Mouse (Mus musculus) urinary bladder, adult 2 months (tissue): ENCODE data around the gene Scamp4. TPM values are rescaled to one million over a fixed set of nuclear protein-coding genes. Genes with fewer than 3 reads are reported as not detected.

Experiments used
- DNase-seq: peaks from one replicate; pipeline ENCODE4 v3.0.0; 2022; ENCODE audit warnings: low spot score
- polyA plus RNA-seq: library from polyadenylated mRNA; depleted of rRNA; stranded (reverse); fragments of >200 nt; gene quantifications from 2 replicates; pipeline ENCODE4 v1.2.3, GENCODE M21; 2012; rRNA removed

Scamp4 gene
- polyA plus RNA-seq, 1 experiment: 40.3 TPM

DNA sequence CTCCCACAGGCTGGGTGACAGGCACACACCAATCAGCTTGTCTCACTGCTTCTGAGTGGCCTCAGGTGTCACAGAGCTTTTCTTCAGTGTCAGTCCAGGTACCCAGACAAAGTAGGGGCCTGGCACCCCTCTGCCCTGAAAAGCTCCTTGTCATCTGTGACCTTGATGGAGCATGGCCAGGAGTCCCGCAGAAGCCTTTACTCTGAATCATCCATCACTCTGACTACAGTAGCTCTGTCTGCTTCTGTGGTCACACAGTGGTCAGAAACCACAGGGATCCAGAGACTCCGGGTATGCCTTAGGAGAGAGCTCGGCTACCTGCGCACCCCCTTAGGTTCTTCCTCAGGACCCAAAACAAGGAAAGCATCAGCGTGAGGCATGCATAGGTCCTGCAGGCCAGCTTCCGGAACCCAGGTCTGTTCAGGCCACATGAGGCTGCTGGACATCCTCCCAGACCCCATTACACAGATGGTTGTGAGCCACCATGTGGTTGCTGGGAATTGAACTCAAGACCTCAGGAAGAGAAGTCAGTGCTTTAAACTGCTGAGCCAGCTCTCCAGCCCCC lies 50.6 kb downstream of the Scamp4 start:
- DNase-seq: no peak

DNA sequence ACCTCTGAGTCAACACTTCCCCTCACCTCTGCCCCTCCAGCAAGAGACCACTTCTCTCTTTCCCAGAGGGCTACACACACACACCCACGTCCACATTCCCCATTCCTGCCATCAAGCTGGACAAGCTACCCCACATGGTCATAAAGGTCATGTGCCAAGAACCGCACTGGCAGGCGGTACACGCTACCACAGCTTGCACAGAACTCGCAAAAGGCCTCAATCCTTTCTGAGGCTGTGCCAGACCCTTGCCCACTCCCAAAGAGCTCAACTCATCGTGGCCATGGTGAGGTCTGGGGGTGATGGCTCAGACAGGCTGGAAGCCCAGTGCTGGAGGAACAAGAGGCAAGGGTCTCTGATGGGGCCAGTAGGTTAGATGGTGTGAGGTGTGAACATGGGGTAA lies 52.2 kb downstream of the Scamp4 start:
- no peak for DNase-seq

- DNase-seq: no peak
Observed at GRCm38 (mm10) chr10:80655406-80656129, 52.9 kb downstream of the Scamp4 start.

- DNase-seq: peak; percentile 81
Observed at GRCm38 (mm10) chr10:80656130-80656862, 53.6 kb downstream of the Scamp4 start.

GRCm38 (mm10) chr10:80656863-80657623 lies 54.4 kb downstream of the Scamp4 start, which contains the start of gene Btbd2:
Gene Btbd2 (minus strand): TSS chr10:80657071.
- no peak for DNase-seq

- no peak for DNase-seq
Observed at GRCm38 (mm10) chr10:80658194-80658840, 55.6 kb downstream of the Scamp4 start.

GRCm38 (mm10) chr10:80658841-80659202 lies 56.1 kb downstream of the Scamp4 start:
- DNase-seq: no peak

GRCm38 (mm10) chr10:80659213-80659612 lies 56.5 kb downstream of the Scamp4 start:
- DNase-seq: no peak

GRCm38 (mm10) chr10:80661149-80661548 lies 58.5 kb downstream of the Scamp4 start:
- no peak for DNase-seq

DNA sequence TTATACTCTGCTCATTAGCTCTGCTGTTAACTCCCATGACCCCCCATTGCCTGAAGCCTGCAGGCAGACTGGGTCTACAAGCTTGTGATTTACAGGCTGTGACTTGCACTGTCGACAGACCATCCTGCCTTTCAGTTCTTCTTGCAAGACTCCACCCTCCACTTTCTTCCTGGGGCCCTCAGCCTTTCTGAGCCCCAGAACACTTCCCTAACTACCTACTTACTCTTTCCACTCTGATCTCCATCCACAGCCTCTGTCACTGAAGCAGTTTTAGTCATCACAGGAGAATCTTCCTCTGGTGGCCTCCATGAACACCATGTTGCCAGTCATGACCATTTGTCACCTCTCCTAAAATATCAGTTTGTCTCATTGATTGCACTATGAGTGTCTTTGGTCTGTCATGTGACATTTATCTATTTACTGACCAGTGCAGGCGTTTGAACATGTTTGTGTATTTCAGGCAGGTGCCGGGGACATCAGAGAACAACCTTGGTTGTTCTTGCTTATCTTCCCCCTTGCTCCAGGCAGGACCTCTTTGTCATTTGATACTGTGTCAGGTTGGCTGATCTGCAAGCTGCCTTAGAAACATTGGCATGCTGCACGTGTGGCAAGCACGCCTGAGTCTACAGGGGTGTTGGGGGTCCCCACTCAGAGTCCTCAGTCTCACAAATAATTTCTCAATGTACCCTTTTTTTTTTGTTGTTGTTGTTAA lies 61.0 kb downstream of the Scamp4 start:
- DNase-seq: no peak

DNA sequence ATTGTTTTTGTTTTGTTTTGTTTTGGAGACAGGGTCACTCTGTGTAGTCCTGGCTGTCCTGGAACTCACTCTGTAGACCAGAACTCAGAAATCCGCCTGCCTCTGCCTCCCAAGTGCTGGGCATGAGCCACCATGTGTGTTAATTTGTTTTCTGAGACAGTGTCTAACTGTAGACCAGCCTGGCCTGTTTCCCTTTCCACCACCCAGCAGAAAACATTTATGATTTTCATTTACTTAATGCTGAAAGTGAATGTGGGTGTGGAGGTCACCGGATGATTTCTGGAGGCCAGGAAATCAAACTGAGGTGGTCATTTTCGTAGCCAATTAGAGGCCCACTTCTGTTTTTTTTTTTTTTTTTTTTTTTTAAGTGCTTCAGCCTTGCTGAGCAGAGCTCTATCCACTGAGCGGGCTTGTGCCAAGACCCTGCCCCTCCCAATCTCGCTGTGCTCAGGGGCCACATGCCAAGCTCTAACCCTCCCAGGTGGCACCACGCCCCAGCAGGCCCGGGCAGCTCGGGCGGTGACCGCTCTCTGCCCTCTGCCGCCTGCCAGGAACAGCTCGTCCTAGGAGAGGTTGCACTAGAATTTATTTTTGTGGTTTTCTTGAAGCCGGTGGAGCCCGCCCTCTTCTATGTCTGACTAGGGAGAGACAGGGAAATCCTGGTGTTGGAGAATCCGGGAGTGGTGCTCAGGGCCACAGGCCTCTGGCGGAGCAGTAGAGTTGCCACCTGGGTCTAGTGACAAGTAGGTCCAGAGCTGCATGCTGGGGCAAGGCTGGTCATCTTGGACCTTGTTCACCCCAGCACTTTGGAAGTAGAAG lies 61.7 kb downstream of the Scamp4 start:
- peak; percentile 90 for DNase-seq

DNA sequence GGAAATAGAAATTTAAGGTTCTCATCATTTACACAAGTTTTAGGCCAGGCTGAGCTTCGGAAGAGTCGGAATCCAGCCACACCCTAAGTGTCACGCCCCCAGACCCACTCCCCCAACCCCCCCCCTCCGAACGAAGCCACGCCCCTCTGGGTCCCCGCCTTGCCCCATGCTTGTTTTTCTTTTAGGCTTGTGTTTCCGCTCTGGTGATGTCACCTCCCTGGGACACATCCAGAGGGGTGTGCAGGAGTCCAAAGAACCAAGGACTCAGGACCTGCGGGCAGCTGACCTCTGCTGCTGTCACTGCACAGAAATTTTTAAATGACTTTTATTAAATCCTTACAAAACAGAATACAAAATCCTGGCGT lies 62.3 kb downstream of the Scamp4 start:
- DNase-seq: no peak

Other genes with a start within 250 kb of the Scamp4 start
- gene Plk5, start 246.4 kb upstream of the Scamp4 start, polyA plus RNA-seq: 4.5 and 6.4 TPM in 2 replicates
- gene Mex3d, start 215.2 kb upstream of the Scamp4 start, polyA plus RNA-seq: 11.2 and 11.5 TPM in 2 replicates
- gene Mbd3, start 203.3 kb upstream of the Scamp4 start, polyA plus RNA-seq: 112 and 119 TPM in 2 replicates
- gene Uqcr11, start 196.0 kb upstream of the Scamp4 start, polyA plus RNA-seq: 883 and 983 TPM in 2 replicates
- 29.7 and 35.4 TPM in 2 replicates for gene Tcf3, start 169.2 kb upstream of the Scamp4 start, polyA plus RNA-seq
- not detected in 2 replicates for gene Onecut3, start 108.0 kb upstream of the Scamp4 start, polyA plus RNA-seq
- gene Atp8b3, start 63.7 kb upstream of the Scamp4 start, polyA plus RNA-seq: 0.03 TPM in 1 of 2 replicates, not detected in the other
- 21.2 and 26.6 TPM in 2 replicates for gene Rexo1, start 41.3 kb upstream of the Scamp4 start, polyA plus RNA-seq
- 11.5 and 11.8 TPM in 2 replicates for gene Klf16, start 25.6 kb upstream of the Scamp4 start, polyA plus RNA-seq
- gene Abhd17a, start 12.5 kb upstream of the Scamp4 start, polyA plus RNA-seq: 66.0 and 67.1 TPM in 2 replicates
- gene Adat3, start within 50 bp of the Scamp4 start, polyA plus RNA-seq: 3.8 and 4.3 TPM in 2 replicates
- 1.3 and 1.6 TPM in 2 replicates for gene Gm49322, start 3.1 kb downstream of the Scamp4 start, polyA plus RNA-seq
- 153 and 158 TPM in 2 replicates for gene Csnk1g2, start 20.0 kb downstream of the Scamp4 start, polyA plus RNA-seq
- 36.5 and 48.5 TPM in 2 replicates for gene Btbd2, start 54.2 kb downstream of the Scamp4 start, polyA plus RNA-seq
- 129 and 137 TPM in 2 replicates for gene Mknk2, start 75.2 kb downstream of the Scamp4 start, polyA plus RNA-seq
- gene Mob3a, start 99.1 kb downstream of the Scamp4 start, polyA plus RNA-seq: 24.5 and 29.1 TPM in 2 replicates
- gene Izumo4, start 99.3 kb downstream of the Scamp4 start, polyA plus RNA-seq: 68.7 and 88.2 TPM in 2 replicates
- gene Ap3d1, start 139.4 kb downstream of the Scamp4 start, polyA plus RNA-seq: 96.3 and 108 TPM in 2 replicates
- gene Dot1l, start 152.3 kb downstream of the Scamp4 start, polyA plus RNA-seq: 6.7 and 17.2 TPM in 2 replicates
- 47.0 and 47.7 TPM in 2 replicates for gene Sf3a2, start 195.3 kb downstream of the Scamp4 start, polyA plus RNA-seq
- 60.6 and 79.2 TPM in 2 replicates for gene Plekhj1, start 195.8 kb downstream of the Scamp4 start, polyA plus RNA-seq
- 0.40 and 0.62 TPM in 2 replicates for gene Amh, start 202.4 kb downstream of the Scamp4 start, polyA plus RNA-seq
- 1.0 and 1.3 TPM in 2 replicates for gene Jsrp1, start 210.6 kb downstream of the Scamp4 start, polyA plus RNA-seq
- 566 and 709 TPM in 2 replicates for gene Oaz1, start 223.8 kb downstream of the Scamp4 start, polyA plus RNA-seq
- gene Lingo3, start 241.2 kb downstream of the Scamp4 start, polyA plus RNA-seq: not detected in 2 replicates